Mouse (Mus musculus): ENCODE data around the gene Mettl14. TPM values are rescaled to one million over a fixed set of nuclear protein-coding genes. Genes with fewer than 3 reads are reported as not detected.
A peak's percentile ranks its signal among the peaks of the same experiment; 100 is the strongest.

The Mettl14 gene
- polyA plus RNA-seq (2014; fragmentation: Nextera tagmentation; extraction: Ambion mirVana): 26.9 and 28.5 TPM in 2 replicates

DNA sequence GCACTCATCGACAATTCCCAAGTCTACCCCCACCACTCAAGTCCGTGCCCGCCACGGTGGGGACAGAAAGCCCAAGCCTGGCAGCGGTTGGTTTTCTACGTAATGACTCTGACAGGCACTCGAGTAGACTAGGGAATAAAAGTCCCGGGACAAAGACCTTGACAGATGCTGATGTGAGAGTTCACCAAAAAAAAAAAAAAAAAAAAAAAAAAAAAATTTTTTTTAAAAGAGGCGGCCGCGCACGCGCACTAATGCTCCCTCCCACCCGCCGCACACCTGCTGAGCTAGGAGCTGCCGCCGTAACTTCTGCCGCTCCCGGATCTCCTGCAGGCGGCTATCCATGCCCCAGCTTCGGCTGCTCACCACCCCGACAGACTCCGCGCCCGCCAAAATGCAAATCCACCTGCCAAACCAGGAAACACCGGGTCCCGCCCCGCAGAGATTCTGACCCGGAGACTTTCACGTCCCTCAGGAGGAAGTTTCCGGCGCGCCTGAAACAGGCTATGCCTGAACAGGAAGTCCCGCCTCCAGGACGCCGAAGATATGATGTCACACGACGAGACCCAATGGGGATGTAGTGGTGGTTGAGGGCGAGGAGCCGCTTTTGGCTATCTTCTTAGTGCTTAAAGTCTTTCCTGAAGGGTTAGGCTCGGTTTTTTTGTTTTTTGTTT lies at the start of gene Mettl14:
Gene Mettl14, minus strand, starts transcription at position 623 of the 671 bp plus-strand sequence.
- WGBS: under 1% methylated on average over 41 of the region's 41 CpGs
- DNase-seq (ENCODE audit: low spot score): peak; percentile 98
- no peaks in the 10 kb centered on the region for H3K27me3 ChIP-seq (ENCODE audit: control insufficient read depth, insufficient read depth, low read length)

DNA sequence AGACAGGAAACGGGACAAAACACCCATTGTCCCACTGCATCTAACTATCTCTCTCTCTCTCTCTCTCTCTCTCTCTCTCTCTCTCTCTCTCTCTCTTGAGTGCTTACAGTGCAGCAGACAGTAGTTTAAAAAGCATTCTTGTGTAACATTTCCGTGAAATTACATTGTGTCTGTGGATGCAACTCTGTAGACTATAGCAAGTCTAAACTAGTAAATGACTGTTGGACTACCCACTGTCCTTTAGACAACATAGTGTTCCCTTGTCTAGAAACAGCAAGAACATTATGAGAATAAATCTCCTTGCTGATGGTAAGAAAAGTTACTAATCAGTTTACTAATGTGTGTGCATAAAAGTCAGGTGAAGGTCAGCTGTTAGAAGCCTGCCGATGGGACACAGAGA lies 47.5 kb upstream of the Mettl14 start:
- no peak overlapping the region for H3K27ac ChIP-seq (replicated peaks; ENCODE audit: low read depth, low read length)
- no peaks in the 10 kb centered on the region for H3K27me3 ChIP-seq (ENCODE audit: control insufficient read depth, insufficient read depth, low read length)
- no peaks in the 10 kb centered on the region for H3K9me3 ChIP-seq (ENCODE audit: control insufficient read depth, low read length)
- H3K4me3 ChIP-seq (ENCODE audit: low read depth, low read length): no peak overlapping the region
- DNase-seq (ENCODE audit: low spot score): no peak
- 86% methylated on average over 3 of the region's 3 CpGs for whole genome bisulfite sequencing
- H3K36me3 ChIP-seq (ENCODE audit: control insufficient read depth, insufficient read depth, low read length): no peaks in the 10 kb centered on the region
- no peak for ATAC-seq (ENCODE audit: insufficient number of reproducible peaks, low FRiP score, low TSS enrichment, low read depth)
- H3K4me2 ChIP-seq (ENCODE audit: low read depth, severe bottlenecking): no peak overlapping the region
- H3K4me1 ChIP-seq (ENCODE audit: control insufficient read depth, insufficient read depth, low read length): no peaks in the 10 kb centered on the region
- H3K9ac ChIP-seq (ENCODE audit: low read length): no peak overlapping the region

More for the DNA sequence above, at the start of gene Mettl14:
- H3K4me3 ChIP-seq (ENCODE audit: low read depth, low read length): peak within 1 kb of the TSS; percentile 54
- H3K27ac ChIP-seq (replicated peaks; ENCODE audit: low read depth, low read length): peak within 1 kb of the TSS; percentile 57; the same call in 1 of the 2 replicates
- peak within 1 kb of the TSS; percentile 66 for H3K9ac ChIP-seq (ENCODE audit: low read length)
- 0 out of 2 replicates have a peak, but pooled peaks cover 2% of the 10 kb centered on the region for H3K36me3 ChIP-seq (ENCODE audit: control insufficient read depth, insufficient read depth, low read length)
- ATAC-seq (ENCODE audit: insufficient number of reproducible peaks, low FRiP score, low TSS enrichment, low read depth): peak; percentile 98
- no peaks in the 10 kb centered on the region for H3K9me3 ChIP-seq (ENCODE audit: control insufficient read depth, low read length)
- peak within 1 kb of the TSS; percentile 50 for H3K4me2 ChIP-seq (ENCODE audit: low read depth, severe bottlenecking)
- peaks cover 4% of the 10 kb centered on the region; the same call in 1 of the 2 replicates for H3K4me1 ChIP-seq (ENCODE audit: control insufficient read depth, insufficient read depth, low read length)

DNA sequence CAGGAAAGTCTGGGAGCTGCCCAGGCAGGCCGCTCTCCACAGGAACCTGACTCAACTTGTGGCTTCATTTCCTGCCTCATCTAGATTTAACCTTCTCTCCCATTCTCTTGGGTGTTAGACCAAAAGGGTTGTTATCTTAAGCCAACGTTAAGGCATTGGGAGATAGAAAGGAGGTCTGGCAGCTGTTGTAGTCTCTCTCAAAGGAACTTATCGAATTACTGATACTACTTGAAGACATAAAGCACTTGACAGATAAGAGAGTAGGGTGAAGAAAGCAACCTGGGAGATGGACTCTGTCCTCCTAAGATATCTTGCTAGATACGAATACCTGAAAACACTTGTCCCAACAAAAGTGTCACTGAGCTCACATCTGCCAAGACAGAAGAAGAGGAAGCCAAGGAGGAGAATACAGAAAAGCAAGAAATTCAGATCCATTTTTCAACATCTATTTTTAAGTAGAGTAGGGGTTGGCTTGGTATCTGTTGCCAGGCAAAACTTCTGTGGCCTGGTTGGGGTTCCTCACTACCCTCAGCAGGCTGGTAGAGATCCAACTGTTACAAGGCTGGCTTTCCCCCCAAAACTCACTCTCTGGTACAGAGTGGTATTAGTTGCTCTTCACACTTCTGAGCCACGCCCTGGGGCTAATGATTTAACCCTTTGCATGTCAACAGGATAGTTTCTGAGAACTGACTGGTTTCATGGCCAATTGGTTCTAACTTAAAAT lies 46.2 kb upstream of the Mettl14 start:
- no peaks in the 10 kb centered on the region for H3K9me3 ChIP-seq (ENCODE audit: control insufficient read depth, low read length)
- H3K36me3 ChIP-seq (ENCODE audit: control insufficient read depth, insufficient read depth, low read length): no peaks in the 10 kb centered on the region
- H3K4me3 ChIP-seq (ENCODE audit: low read depth, low read length): no peak overlapping the region
- H3K9ac ChIP-seq (ENCODE audit: low read length): no peak overlapping the region
- ATAC-seq (ENCODE audit: insufficient number of reproducible peaks, low FRiP score, low TSS enrichment, low read depth): no peak
- H3K27me3 ChIP-seq (ENCODE audit: control insufficient read depth, insufficient read depth, low read length): no peaks in the 10 kb centered on the region
- H3K4me2 ChIP-seq (ENCODE audit: low read depth, severe bottlenecking): no peak overlapping the region
- no peak for DNase-seq (ENCODE audit: low spot score)
- no peaks in the 10 kb centered on the region for H3K4me1 ChIP-seq (ENCODE audit: control insufficient read depth, insufficient read depth, low read length)
- 69% methylated on average over 5 of the region's 5 CpGs for WGBS
- H3K27ac ChIP-seq (replicated peaks; ENCODE audit: low read depth, low read length): no peak overlapping the region

DNA sequence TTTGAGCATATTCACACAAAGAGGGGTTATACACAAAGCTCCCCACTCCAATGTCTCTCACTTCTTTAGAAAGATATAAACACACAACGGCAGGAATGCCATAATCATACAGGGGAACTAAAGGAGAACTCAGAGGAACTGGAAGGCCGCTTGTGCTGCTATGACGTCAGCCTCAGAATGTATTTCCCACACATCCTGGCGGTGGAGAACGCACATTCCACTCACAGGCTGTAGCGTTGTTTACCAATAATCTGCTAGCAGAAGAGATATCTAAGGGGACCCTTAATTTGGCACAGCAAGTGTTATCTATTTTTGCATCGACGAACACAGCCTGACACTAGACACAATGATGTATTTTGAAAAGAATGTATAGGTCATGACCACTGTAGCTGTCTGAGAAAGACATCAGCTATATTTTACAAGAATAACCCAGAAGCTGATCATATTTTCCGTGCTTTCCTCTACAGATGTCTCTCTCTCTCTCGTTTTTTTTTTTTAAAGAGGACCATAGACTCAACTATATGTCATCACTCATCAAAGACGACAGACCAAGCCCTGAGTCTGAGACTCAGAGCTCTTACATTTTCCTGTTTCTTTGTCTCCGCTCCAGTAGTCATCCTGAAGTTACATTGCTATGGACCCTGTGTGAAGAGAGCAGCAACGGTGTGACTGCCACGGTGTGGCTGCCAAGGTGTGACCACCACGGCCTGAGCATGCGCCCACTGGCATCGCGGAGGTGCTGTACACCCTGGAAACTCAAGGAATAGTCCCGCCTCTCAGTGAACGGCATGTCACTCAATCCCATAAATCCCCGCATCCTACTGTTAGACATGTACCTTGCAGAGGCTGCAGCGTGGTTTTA lies 43.9 kb upstream of the Mettl14 start:
- Histone ChIP-seq H3K4me1 (ENCODE audit: control insufficient read depth, insufficient read depth, low read length) (no peaks in the 10 kb centered on the region), H3K9ac (ENCODE audit: low read length) (no peak overlapping the region), H3K4me3 (ENCODE audit: low read depth, low read length) (no peak overlapping the region), H3K27ac (replicated peaks; ENCODE audit: low read depth, low read length) (no peak overlapping the region), H3K27me3 (ENCODE audit: control insufficient read depth, insufficient read depth, low read length) (no peaks in the 10 kb centered on the region), H3K4me2 (ENCODE audit: low read depth, severe bottlenecking) (no peak overlapping the region), H3K36me3 (ENCODE audit: control insufficient read depth, insufficient read depth, low read length) (no peaks in the 10 kb centered on the region), H3K9me3 (ENCODE audit: control insufficient read depth, low read length) (no peaks in the 10 kb centered on the region)
- 87% methylated on average over 22 of the region's 22 CpGs for WGBS
- DNase-seq (ENCODE audit: low spot score): no peak
- no peak for ATAC-seq (ENCODE audit: insufficient number of reproducible peaks, low FRiP score, low TSS enrichment, low read depth)

DNA sequence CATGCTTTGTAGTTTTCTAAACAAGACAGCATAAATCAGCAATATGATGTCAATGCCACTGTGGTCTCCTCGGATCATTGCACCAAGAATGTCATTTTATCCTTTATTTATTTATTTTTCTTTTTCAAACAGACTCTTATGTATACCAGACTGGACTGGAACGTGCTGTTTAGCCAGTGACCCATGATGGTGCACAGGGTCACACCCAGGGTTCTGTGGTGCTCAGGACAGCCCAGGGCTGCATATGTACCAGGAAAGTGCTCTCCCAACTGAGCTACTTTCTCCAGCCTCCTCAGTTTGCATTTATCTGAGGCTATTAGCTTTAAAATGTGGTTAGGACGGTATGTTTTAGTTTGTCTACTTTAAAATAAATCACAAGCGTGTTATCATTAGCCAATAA lies 42.1 kb upstream of the Mettl14 start:
- H3K36me3 ChIP-seq (ENCODE audit: control insufficient read depth, insufficient read depth, low read length): no peaks in the 10 kb centered on the region
- no peak overlapping the region for H3K9ac ChIP-seq (ENCODE audit: low read length)
- no peak overlapping the region for H3K4me3 ChIP-seq (ENCODE audit: low read depth, low read length)
- H3K27ac ChIP-seq (replicated peaks; ENCODE audit: low read depth, low read length): no peak overlapping the region
- no peaks in the 10 kb centered on the region for H3K9me3 ChIP-seq (ENCODE audit: control insufficient read depth, low read length)
- 63% methylated on average over 4 of the region's 4 CpGs for WGBS
- ATAC-seq (ENCODE audit: insufficient number of reproducible peaks, low FRiP score, low TSS enrichment, low read depth) (no peak), DNase-seq (ENCODE audit: low spot score) (no peak)
- H3K27me3 ChIP-seq (ENCODE audit: control insufficient read depth, insufficient read depth, low read length): no peaks in the 10 kb centered on the region
- H3K4me2 ChIP-seq (ENCODE audit: low read depth, severe bottlenecking): no peak overlapping the region
- no peaks in the 10 kb centered on the region for H3K4me1 ChIP-seq (ENCODE audit: control insufficient read depth, insufficient read depth, low read length)

DNA sequence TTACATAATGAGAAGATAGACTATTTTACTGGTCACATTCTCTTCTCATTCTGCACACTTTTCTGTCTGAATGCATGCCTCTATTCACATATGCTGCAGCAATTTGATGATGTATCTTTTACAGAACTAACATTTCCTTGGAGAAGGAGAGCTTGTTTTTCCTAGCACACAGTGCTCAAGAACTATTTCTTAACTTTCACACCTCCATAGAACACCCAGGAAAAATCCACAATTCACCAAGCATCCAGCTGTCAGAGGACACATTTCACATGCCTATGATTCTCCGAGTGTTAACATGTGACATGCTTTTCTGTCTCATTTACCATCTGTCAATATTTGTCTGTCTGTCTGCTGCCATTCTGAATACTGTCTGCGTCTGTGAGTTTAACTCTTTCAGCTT lies 39.7 kb upstream of the Mettl14 start:
- Histone ChIP-seq H3K4me1 (ENCODE audit: control insufficient read depth, insufficient read depth, low read length) (no peaks in the 10 kb centered on the region), H3K9ac (ENCODE audit: low read length) (no peak overlapping the region), H3K27ac (replicated peaks; ENCODE audit: low read depth, low read length) (no peak overlapping the region), H3K9me3 (ENCODE audit: control insufficient read depth, low read length) (no peaks in the 10 kb centered on the region), H3K4me3 (ENCODE audit: low read depth, low read length) (no peak overlapping the region), H3K27me3 (ENCODE audit: control insufficient read depth, insufficient read depth, low read length) (no peaks in the 10 kb centered on the region), H3K4me2 (ENCODE audit: low read depth, severe bottlenecking) (no peak overlapping the region), H3K36me3 (ENCODE audit: control insufficient read depth, insufficient read depth, low read length) (no peaks in the 10 kb centered on the region)
- 71% methylated on average over 2 of the region's 2 CpGs for WGBS
- ATAC-seq (ENCODE audit: insufficient number of reproducible peaks, low FRiP score, low TSS enrichment, low read depth): no peak
- no peak for DNase-seq (ENCODE audit: low spot score)

DNA sequence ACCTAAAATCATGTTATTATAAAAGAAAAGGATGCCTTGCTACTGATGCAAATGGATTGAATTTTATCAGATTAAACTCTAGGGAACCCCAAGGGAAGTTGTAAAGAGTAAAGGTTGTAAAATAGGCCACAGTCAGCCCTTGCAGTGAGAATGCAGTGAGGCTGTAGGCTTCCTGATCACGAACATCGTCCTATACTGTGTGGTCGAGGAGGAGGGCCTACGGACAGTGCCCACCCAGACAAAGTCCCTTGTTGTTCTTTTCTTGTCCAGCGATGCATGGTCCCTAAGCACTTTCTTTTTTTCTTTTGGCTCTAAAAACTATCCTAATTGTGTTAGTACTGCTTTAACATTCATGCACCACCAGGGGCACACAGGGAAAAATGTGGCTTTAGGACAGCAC lies 27.3 kb upstream of the Mettl14 start:
- Histone ChIP-seq H3K36me3 (ENCODE audit: control insufficient read depth, insufficient read depth, low read length) (no peaks in the 10 kb centered on the region), H3K4me3 (ENCODE audit: low read depth, low read length) (no peak overlapping the region), H3K27ac (replicated peaks; ENCODE audit: low read depth, low read length) (no peak overlapping the region), H3K9ac (ENCODE audit: low read length) (no peak overlapping the region), H3K4me2 (ENCODE audit: low read depth, severe bottlenecking) (no peak overlapping the region), H3K27me3 (ENCODE audit: control insufficient read depth, insufficient read depth, low read length) (no peaks in the 10 kb centered on the region), H3K9me3 (ENCODE audit: control insufficient read depth, low read length) (no peaks in the 10 kb centered on the region), H3K4me1 (ENCODE audit: control insufficient read depth, insufficient read depth, low read length) (no peaks in the 10 kb centered on the region)
- no peak for DNase-seq (ENCODE audit: low spot score)
- no peak for ATAC-seq (ENCODE audit: insufficient number of reproducible peaks, low FRiP score, low TSS enrichment, low read depth)
- WGBS: 73% methylated on average over 5 of the region's 5 CpGs

DNA sequence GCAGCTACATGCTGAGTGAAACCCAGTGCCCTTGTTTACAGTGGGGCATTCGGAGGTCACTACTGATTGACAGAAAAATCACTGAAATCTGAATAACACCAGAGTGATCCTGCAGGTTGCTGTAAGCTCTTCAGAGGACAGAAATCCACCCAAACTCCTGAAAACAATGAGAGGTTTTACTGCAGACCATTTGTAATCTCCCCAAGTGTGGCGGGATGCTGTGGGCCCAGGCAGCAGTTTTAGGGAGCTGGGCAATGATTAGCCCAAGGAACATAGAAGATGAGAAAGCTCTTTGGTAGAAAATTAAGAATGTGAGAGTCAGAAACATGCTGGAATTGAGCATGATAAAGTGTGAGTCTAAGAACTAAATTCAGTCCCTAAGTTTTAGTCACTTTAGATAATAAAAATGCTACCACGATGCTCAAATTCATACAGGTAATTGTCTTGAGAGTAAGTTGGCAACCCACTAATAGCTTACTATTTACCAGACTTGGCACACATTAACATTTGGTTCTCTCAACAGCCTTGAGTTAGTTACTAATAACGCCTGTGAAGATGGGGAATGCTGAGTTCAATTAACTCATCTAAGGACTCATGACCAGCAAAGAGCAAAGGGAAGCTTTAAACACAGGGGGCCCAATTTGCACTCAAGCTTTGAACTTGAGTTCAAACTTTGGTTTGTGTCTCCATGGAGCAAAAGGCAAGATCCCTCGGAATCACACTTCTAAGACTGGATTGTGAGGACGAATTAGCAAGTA lies 26.1 kb upstream of the Mettl14 start:
- no peak for ATAC-seq (ENCODE audit: insufficient number of reproducible peaks, low FRiP score, low TSS enrichment, low read depth)

More for the DNA sequence above, 26.1 kb upstream of the Mettl14 start:
- no peaks in the 10 kb centered on the region for H3K4me1 ChIP-seq (ENCODE audit: control insufficient read depth, insufficient read depth, low read length)
- no peak for DNase-seq (ENCODE audit: low spot score)
- H3K4me2 ChIP-seq (ENCODE audit: low read depth, severe bottlenecking): no peak overlapping the region
- H3K9ac ChIP-seq (ENCODE audit: low read length): no peak overlapping the region
- WGBS: 70% methylated on average over 6 of the region's 6 CpGs
- no peaks in the 10 kb centered on the region for H3K9me3 ChIP-seq (ENCODE audit: control insufficient read depth, low read length)
- no peak overlapping the region for H3K4me3 ChIP-seq (ENCODE audit: low read depth, low read length)
- H3K36me3 ChIP-seq (ENCODE audit: control insufficient read depth, insufficient read depth, low read length): no peaks in the 10 kb centered on the region
- no peak overlapping the region for H3K27ac ChIP-seq (replicated peaks; ENCODE audit: low read depth, low read length)
- no peaks in the 10 kb centered on the region for H3K27me3 ChIP-seq (ENCODE audit: control insufficient read depth, insufficient read depth, low read length)

Measured in limb, embryonic 11.5 days (tissue).